Mouse (Mus musculus) E14TG2a.4 (cell line): ENCODE data around the gene Ccdc51.

Experiments used
- H3K27me3 ChIP-seq: 2 replicates; pipeline ENCODE4 v1.6.1; 2014; ENCODE audit warnings: low read length, control low read depth; ENCODE audit not compliant: insufficient read depth
- H3K36me3 ChIP-seq: 2 replicates; pipeline ENCODE4 v1.6.1; 2014; ENCODE audit warnings: low read length, control low read depth; ENCODE audit not compliant: insufficient read depth
- H3K4me1 ChIP-seq: replicated peaks from 2 replicates; pipeline ENCODE4 v1.6.1; 2014; ENCODE audit warnings: low read depth, low read length, control low read depth
- H3K4me3 ChIP-seq: replicated peaks from 2 replicates; pipeline ENCODE4 v1.5.1; 2014; ENCODE audit warnings: mild to moderate bottlenecking, low read length
- H3K9me3 ChIP-seq: 2 replicates; pipeline ENCODE4 v1.6.1; 2014; ENCODE audit warnings: low read length, control low read depth
- CTCF ChIP-seq: conservative IDR thresholded peaks from 2 replicates; pipeline ENCODE4 v1.5.1; 2014; ENCODE audit warnings: low read length
- NANOG ChIP-seq: IDR thresholded peaks from 2 replicates; pipeline ENCODE4 v1.6.1; 2014; ENCODE audit warnings: borderline replicate concordance, low read length, mixed read lengths
- POU5F1 ChIP-seq: IDR thresholded peaks from 2 replicates; pipeline ENCODE4 v1.6.1; 2014; ENCODE audit warnings: low read length, borderline replicate concordance

Gene Ccdc51

GRCm38 (mm10) chr9:109082124-109082800 is at the start of gene Ccdc51, which contains the start of gene Tma7:
TSS of gene Ccdc51 (plus strand) at chr9:109082493.
TSS of gene Tma7 (minus strand) at chr9:109082587.
- Histone ChIP-seq H3K9me3 (no peaks in the 10 kb centered on the region), H3K36me3 (peaks cover 30% of the 10 kb centered on the region), H3K4me3 (peak within 1 kb of the TSS; percentile 89), H3K4me1 (peaks cover 50% of the 10 kb centered on the region), H3K27me3 (no peaks in the 10 kb centered on the region)
- TF ChIP-seq NANOG (peak; percentile 53), CTCF (no peak)

- Histone ChIP-seq H3K27me3 (no peaks in the 10 kb centered on the region), H3K4me3 (peak within 1 kb of the TSS; percentile 86), H3K9me3 (no peaks in the 10 kb centered on the region), H3K4me1 (peaks cover 39% of the 10 kb centered on the region), H3K36me3 (peaks cover 9% of the 10 kb centered on the region; the same call in 1 of the 2 replicates)
- no peak for TF ChIP-seq CTCF
- no peak for TF ChIP-seq POU5F1
- TF ChIP-seq NANOG = no peak
Observed at GRCm38 (mm10) chr9:109038086-109038895, 44.0 kb upstream of the Ccdc51 start, which contains the start of gene Shisa5. TSS of gene Shisa5 (plus strand) at chr9:109038565.

- peaks cover 9% of the 10 kb centered on the region; the same call in 1 of the 2 replicates for H3K36me3 ChIP-seq
- H3K4me1 ChIP-seq = peaks cover 36% of the 10 kb centered on the region
- no peaks in the 10 kb centered on the region for H3K27me3 ChIP-seq
- TF ChIP-seq NANOG (no peak), CTCF (no peak), POU5F1 (no peak)
- peak overlapping the region; percentile 86 for H3K4me3 ChIP-seq
- no peaks in the 10 kb centered on the region for H3K9me3 ChIP-seq
Observed at GRCm38 (mm10) chr9:109038901-109039364, 43.4 kb upstream of the Ccdc51 start.

- Histone ChIP-seq H3K27me3 (no peaks in the 10 kb centered on the region), H3K9me3 (no peaks in the 10 kb centered on the region), H3K4me1 (peaks cover 36% of the 10 kb centered on the region), H3K36me3 (peaks cover 9% of the 10 kb centered on the region; the same call in 1 of the 2 replicates), H3K4me3 (peak overlapping the region; percentile 86)
- TF ChIP-seq POU5F1 = no peak
- no peak for TF ChIP-seq CTCF
- TF ChIP-seq NANOG = no peak
Observed at GRCm38 (mm10) chr9:109039681-109040080, 42.6 kb upstream of the Ccdc51 start.

DNA sequence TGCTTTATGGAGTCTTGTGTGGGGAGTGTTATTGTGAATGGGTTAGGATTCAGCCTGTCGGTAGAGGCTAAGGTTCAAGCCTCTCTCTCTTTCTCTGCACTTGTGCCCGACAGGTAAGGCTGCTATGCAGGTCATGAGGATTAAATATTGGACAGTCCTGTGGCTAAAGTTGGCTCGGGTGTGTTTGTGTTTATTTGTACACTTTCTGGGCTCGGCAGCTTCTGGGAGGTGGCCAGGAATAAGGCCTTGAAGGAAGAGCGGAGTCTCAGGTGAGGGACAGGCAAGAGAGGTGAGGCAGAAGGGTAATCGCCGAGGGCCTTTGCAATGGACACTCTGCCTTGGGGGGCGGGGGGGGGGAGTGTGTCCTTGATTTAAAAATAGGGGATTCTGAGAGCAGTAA is 42.1 kb upstream of the Ccdc51 start:
- peaks cover 36% of the 10 kb centered on the region for H3K4me1 ChIP-seq
- TF ChIP-seq NANOG = no peak
- TF ChIP-seq POU5F1 = no peak
- no peak for TF ChIP-seq CTCF
- H3K4me3 ChIP-seq = no peak overlapping the region
- H3K36me3 ChIP-seq = peaks cover 9% of the 10 kb centered on the region; the same call in 1 of the 2 replicates
- H3K27me3 ChIP-seq = no peaks in the 10 kb centered on the region
- no peaks in the 10 kb centered on the region for H3K9me3 ChIP-seq

DNA sequence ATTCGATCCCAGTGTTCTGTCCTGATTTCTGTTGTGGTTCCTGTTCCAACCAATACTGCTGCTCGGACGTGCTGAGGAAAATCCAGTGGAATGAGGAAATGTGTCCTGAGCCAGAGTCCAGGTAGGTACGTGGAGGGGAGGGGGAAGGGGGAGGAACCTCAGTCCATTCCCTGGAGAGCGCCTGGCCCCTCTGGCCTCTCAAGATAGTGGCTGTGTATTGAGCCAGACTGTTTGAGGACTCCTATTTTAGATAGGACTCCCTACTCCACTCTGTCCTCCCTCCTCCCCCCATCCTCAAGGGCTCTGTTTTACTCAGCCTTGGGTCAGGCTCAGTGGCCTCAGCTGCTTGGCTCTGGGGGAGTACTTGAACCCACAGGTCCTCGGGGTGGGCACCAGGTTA is 41.4 kb upstream of the Ccdc51 start:
- no peak for TF ChIP-seq POU5F1
- TF ChIP-seq CTCF = no peak
- no peak for TF ChIP-seq NANOG
- no peaks in the 10 kb centered on the region for H3K27me3 ChIP-seq
- no peak overlapping the region for H3K4me3 ChIP-seq
- H3K4me1 ChIP-seq = peaks cover 36% of the 10 kb centered on the region
- peaks cover 9% of the 10 kb centered on the region; the same call in 1 of the 2 replicates for H3K36me3 ChIP-seq
- no peaks in the 10 kb centered on the region for H3K9me3 ChIP-seq

DNA sequence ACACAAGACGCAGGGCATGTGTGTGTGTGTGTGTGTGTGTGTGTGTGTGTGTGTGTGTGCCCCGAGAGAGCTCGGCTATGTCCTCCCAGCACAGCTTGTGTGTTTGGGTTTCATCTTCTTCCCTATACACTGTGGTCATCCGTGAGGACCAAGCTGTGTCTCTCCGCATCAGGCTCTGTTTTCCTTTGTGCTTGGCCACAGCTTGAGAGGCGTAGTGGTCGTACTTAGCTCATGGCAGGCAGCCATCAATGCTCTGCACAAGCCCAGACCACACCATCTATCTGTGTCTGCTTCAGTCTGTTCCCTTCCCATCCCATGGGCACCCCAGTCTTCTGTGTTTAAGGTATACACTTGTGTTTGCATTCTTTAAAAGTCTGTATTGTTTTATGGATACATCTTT is 40.9 kb upstream of the Ccdc51 start:
- TF ChIP-seq CTCF = no peak
- no peak for TF ChIP-seq POU5F1
- TF ChIP-seq NANOG = no peak
- Histone ChIP-seq H3K4me3 (no peak overlapping the region), H3K27me3 (no peaks in the 10 kb centered on the region), H3K36me3 (peaks cover 9% of the 10 kb centered on the region; the same call in 1 of the 2 replicates), H3K9me3 (no peaks in the 10 kb centered on the region), H3K4me1 (peaks cover 36% of the 10 kb centered on the region)

DNA sequence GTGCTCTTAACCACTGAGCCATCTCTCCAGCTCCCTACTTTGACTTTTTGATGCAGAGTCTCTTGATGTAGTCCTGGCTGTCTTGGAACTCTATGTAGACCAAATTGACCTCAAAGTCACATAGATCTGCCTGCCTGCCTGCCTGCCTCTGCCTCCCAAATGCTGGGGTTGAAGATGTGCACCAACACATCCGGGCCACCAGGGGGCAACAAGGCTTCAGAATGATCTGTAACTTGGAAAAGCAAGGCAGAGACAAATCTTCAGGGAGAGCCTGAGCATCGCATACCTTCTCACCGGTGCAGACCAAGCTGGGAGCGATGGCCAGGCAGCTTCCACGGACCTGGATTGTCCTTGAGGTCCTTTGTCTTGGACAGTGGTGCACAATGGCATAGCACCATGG is 36.0 kb upstream of the Ccdc51 start:
- H3K4me3 ChIP-seq = no peak overlapping the region
- TF ChIP-seq POU5F1 (no peak), CTCF (peak; percentile 77), NANOG (no peak)
- H3K9me3 ChIP-seq = no peaks in the 10 kb centered on the region
- H3K27me3 ChIP-seq = no peaks in the 10 kb centered on the region
- peaks cover 37% of the 10 kb centered on the region for H3K4me1 ChIP-seq
- peaks cover 10% of the 10 kb centered on the region for H3K36me3 ChIP-seq

DNA sequence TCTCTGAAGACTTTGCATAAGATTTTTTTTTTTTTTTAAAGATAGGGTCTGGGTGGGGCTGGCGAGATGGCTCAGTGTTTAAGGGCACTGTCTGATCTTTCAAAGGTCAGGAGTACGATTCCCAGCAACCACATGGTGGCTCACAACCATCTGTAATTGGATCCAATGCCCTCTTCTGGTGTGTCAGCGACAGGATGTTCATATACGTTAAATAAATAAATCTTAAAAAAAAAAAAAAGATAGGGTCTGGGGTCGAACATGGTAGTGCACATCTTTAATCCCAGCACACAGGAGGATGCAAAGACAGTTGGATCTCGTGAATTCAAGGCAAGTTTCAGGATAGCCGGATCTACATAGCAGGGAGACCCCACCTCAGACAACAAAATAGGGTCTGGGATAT is 33.0 kb upstream of the Ccdc51 start:
- no peaks in the 10 kb centered on the region for H3K9me3 ChIP-seq
- no peak for TF ChIP-seq NANOG
- no peak for TF ChIP-seq POU5F1
- no peak for TF ChIP-seq CTCF
- no peaks in the 10 kb centered on the region for H3K27me3 ChIP-seq
- H3K4me1 ChIP-seq = peaks cover 62% of the 10 kb centered on the region
- peak overlapping the region; percentile 79 for H3K4me3 ChIP-seq
- H3K36me3 ChIP-seq = peaks cover 5% of the 10 kb centered on the region
